16 mouse cellular contexts compared by ENCODE assay signal in the genomic region with DNA sequence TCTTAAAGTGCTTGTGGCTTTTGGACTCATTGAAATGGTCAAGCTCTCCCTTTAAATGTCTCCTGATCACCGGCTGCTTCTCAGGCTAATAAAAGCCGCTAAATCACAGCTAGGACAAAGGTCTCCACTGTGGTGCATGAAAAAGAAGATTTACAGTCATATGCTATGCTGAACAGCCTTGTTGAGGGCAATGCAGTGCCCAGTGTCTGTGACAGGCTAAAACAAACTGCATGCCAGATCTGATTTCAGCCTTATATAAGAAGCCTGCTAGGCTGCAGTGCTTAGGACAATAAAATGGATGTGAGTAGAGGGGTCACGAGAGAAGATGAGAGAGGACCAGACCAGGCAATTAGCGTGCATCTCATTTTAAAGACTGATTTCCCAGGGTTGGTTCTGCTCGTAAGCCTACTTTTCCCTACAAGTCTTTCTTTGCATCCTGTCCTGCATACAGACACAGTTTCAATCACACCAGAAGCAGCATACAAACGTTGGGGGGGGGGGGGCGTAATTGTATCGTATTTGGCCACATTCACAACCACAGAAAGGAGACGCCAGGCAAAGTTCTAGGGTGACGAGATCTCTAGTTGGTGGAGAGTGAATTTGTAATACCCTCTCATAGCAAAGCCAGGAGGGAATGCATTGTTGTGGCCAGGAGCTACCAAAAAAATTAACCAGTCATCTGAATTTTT. TPM values are rescaled to one million over a fixed set of nuclear protein-coding genes. Genes with fewer than 3 reads are reported as not detected.
DNase-seq lines count a peak whose midpoint lies in the region; ATAC-seq and TF ChIP-seq lines count a peak whose summit lies in the region.
"Had no signal": no experiment of that assay in that cellular context is flagged by ENCODE, and none has a peak within 500 bp of the region (broad histone marks: within the 10 kb centered on the region; RNA-seq: fewer than 3 reads in every experiment).

No protein-coding gene starts in this region.

- no peak for ATAC-seq in forebrain, postnatal 0 days
- ATAC-seq in midbrain, embryonic 15.5 days (replicated peaks), result peak; percentile 82
- ATAC-seq in stomach, postnatal 0 days (ENCODE audit: low FRiP score, low TSS enrichment), result no peak
- ATAC-seq in cerebellum, adult (ENCODE audit: insufficient number of reproducible peaks, low FRiP score, low TSS enrichment), result no peak

- TF ChIP-seq EP300 in stomach, postnatal 0 days (optimal IDR thresholded peaks at IDR 0.05), result no peak

- no peaks in the 10 kb centered on the region for H3K9me3 ChIP-seq in forebrain, postnatal 0 days (ENCODE audit: low read length)
- no peaks in the 10 kb centered on the region for H3K9me3 ChIP-seq in midbrain, embryonic 15.5 days
- H3K9me3 ChIP-seq in stomach, postnatal 0 days (ENCODE audit: control insufficient read depth, low read length), result no peaks in the 10 kb centered on the region
- H3K9me3 ChIP-seq: limb, embryonic 13.5 days had no signal

- H3K36me3 ChIP-seq in forebrain, postnatal 0 days (ENCODE audit: insufficient read depth), result no peaks in the 10 kb centered on the region
- H3K36me3 ChIP-seq in midbrain, embryonic 15.5 days (replicated peaks), result no peaks in the 10 kb centered on the region
- no peaks in the 10 kb centered on the region for H3K36me3 ChIP-seq in stomach, postnatal 0 days (ENCODE audit: control insufficient read depth, insufficient read depth, low read length)
- H3K36me3 ChIP-seq: limb, embryonic 13.5 days had no signal

- no peak overlapping the region for H3K4me3 ChIP-seq in forebrain, postnatal 0 days (ENCODE audit: low read depth, low read length)
- H3K4me3 ChIP-seq in midbrain, embryonic 15.5 days, result no peak overlapping the region
- no peak overlapping the region for H3K4me3 ChIP-seq in stomach, postnatal 0 days (ENCODE audit: low read depth, low read length)
- H3K4me3 ChIP-seq: limb, embryonic 13.5 days had no signal

- TF ChIP-seq CTCF in brain, embryonic 14.5 days (IDR thresholded peaks at IDR 0.05; ENCODE audit: borderline replicate concordance, extremely low read depth, insufficient read depth, insufficient read length), result no peak
- TF ChIP-seq CTCF in forebrain, postnatal 0 days (IDR thresholded peaks at IDR 0.05; ENCODE audit: low read depth), result no peak
- TF ChIP-seq CTCF in stomach, postnatal 0 days (IDR thresholded peaks at IDR 0.05; ENCODE audit: low read depth), result no peak

- DNase-seq in embryo, embryonic 10 days (ENCODE audit: low spot score), result peak; percentile 8
- no peak for DNase-seq in embryo, embryonic 9.5 days (ENCODE audit: extremely low spot score)
- peak; percentile 77 for DNase-seq in brain, embryonic 14.5 days (ENCODE audit: low read depth)
- DNase-seq in forebrain, postnatal 0 days, result peak; percentile 14
- DNase-seq in urinary bladder, postnatal 36 days (ENCODE audit: low spot score in 2 of 2), result no peak
- DNase-seq in stomach, postnatal 0 days (ENCODE audit: low spot score), result no peak
- DNase-seq: cerebellum, adult 9-10 months; gastrocnemius, postnatal 10 days; kidney, adult 18-20 months; lung, embryonic 14.5 days; spleen, adult 18-20 months; thymus, adult 2 months had no signal

- H3K27me3 ChIP-seq in forebrain, postnatal 0 days (ENCODE audit: insufficient read depth, low read length), result no peaks in the 10 kb centered on the region
- H3K27me3 ChIP-seq in midbrain, embryonic 15.5 days (replicated peaks), result no peaks in the 10 kb centered on the region
- no peaks in the 10 kb centered on the region for H3K27me3 ChIP-seq in stomach, postnatal 0 days (ENCODE audit: control insufficient read depth, insufficient read depth, low read length)
- H3K27me3 ChIP-seq: limb, embryonic 13.5 days had no signal

- no peak for TF ChIP-seq POLR2A in brain, embryonic 14.5 days (IDR thresholded peaks at IDR 0.05; ENCODE audit: borderline replicate concordance, extremely low read depth, insufficient read depth, insufficient read length, poor library complexity, severe bottlenecking)

- no peak overlapping the region for H3K9ac ChIP-seq in forebrain, postnatal 0 days
- no peak overlapping the region for H3K9ac ChIP-seq in midbrain, embryonic 15.5 days
- no peak overlapping the region for H3K9ac ChIP-seq in stomach, postnatal 0 days (ENCODE audit: low read length)
- H3K9ac ChIP-seq: limb, embryonic 13.5 days; lung, embryonic 14.5 days had no signal

- H3K27ac ChIP-seq in forebrain, postnatal 0 days (ENCODE audit: low read depth, low read length), result no peak overlapping the region
- H3K27ac ChIP-seq in midbrain, embryonic 15.5 days, result peak overlapping the region; percentile 22; the same call in 1 of the 2 replicates
- no peak overlapping the region for H3K27ac ChIP-seq in stomach, postnatal 0 days (replicated peaks)
- H3K27ac ChIP-seq: limb, embryonic 13.5 days had no signal

- 27% methylated on average over 10 of the region's 10 CpGs for WGBS in forebrain, postnatal 0 days
- 33% methylated on average over 10 of the region's 10 CpGs for WGBS in midbrain, embryonic 15.5 days
- WGBS in stomach, postnatal 0 days, result 70% methylated on average over 10 of the region's 10 CpGs

- no peaks in the 10 kb centered on the region; the same call in 1 of the 2 replicates for H3K4me1 ChIP-seq in forebrain, postnatal 0 days (ENCODE audit: insufficient read depth)
- H3K4me1 ChIP-seq in midbrain, embryonic 15.5 days, result peaks cover 12% of the 10 kb centered on the region
- H3K4me1 ChIP-seq in stomach, postnatal 0 days (replicated peaks; ENCODE audit: control insufficient read depth, insufficient read depth), result no peaks in the 10 kb centered on the region
- H3K4me1 ChIP-seq: limb, embryonic 13.5 days had no signal

- H3K4me2 ChIP-seq in forebrain, postnatal 0 days (ENCODE audit: low read depth), result peak overlapping the region; percentile 18; the same call in 1 of the 2 replicates
- H3K4me2 ChIP-seq in midbrain, embryonic 15.5 days, result peak overlapping the region; percentile 24
- no peak overlapping the region for H3K4me2 ChIP-seq in stomach, postnatal 0 days (replicated peaks; ENCODE audit: low read depth)
- H3K4me2 ChIP-seq: limb, embryonic 13.5 days; lung, embryonic 14.5 days had no signal

RNA-seq across cellular contexts. Expression of gene Rorb, which starts 52.1 kb away (rescaled TPM):
- 2.2 and 4.5 TPM in 2 replicates for polyA plus RNA-seq in brain, embryonic 14.5 days (2012; rRNA removed)
- 17.0 and 20.7 TPM in 2 replicates for total RNA-seq in forebrain, postnatal 0 days (2014; rRNA removed)
- 6.7 and 11.9 TPM in 2 replicates for polyA plus RNA-seq in forebrain, postnatal 0 days (2015; fragmentation: Nextera tagmentation; extraction: Ambion mirVana)
- polyA plus RNA-seq in midbrain, embryonic 15.5 days (2015; fragmentation: Nextera tagmentation; extraction: Ambion mirVana), result 13.1 and 17.1 TPM in 2 replicates
- 0.11 and 0.17 TPM in 2 replicates for polyA plus RNA-seq in stomach, postnatal 0 days (2015; fragmentation: Nextera tagmentation; extraction: Ambion mirVana)
- total RNA-seq: monocyte, adult 5-6 weeks had no signal

Comparison
In these comparisons a context has a peak if more than half of its experiments do, and no peak if none do; other contexts are left out.
1. DNase-seq: peak in embryo, embryonic 10 days (single experiment), brain, embryonic 14.5 days (single experiment) and forebrain, postnatal 0 days (single experiment); none in embryo, embryonic 9.5 days (single experiment), urinary bladder, postnatal 36 days (0 of 2) and stomach, postnatal 0 days (single experiment).